Mouse (Mus musculus) embryonic facial prominence, embryonic 10.5 days (tissue): ENCODE results near the gene Npff. TPM values are rescaled to one million over a fixed set of nuclear protein-coding genes. Genes with fewer than 3 reads are reported as not detected.

ENCODE experiments used
- DNase-seq: peaks from one replicate; pipeline ENCODE4 v3.0.0-alpha.2; 2017; ENCODE audit warnings: low spot score
- H3K27ac ChIP-seq: fragments of 300-500 bp; sonication (generic); replicated peaks from 2 replicates; pipeline ENCODE4 v1.5.1; 2016; ENCODE audit warnings: mild to moderate bottlenecking
- H3K27me3 ChIP-seq: fragments of 300-500 bp; sonication (generic); replicated peaks from 2 replicates; pipeline ENCODE4 v1.6.1; 2016; ENCODE audit warnings: low read depth, mild to moderate bottlenecking; ENCODE audit not compliant: poor library complexity, severe bottlenecking
- H3K36me3 ChIP-seq: fragments of 300-500 bp; sonication (generic); replicated peaks from 2 replicates; pipeline ENCODE4 v1.6.1; 2016; ENCODE audit warnings: mild to moderate bottlenecking, moderate library complexity
- H3K4me1 ChIP-seq: fragments of 300-500 bp; sonication (generic); 2 replicates; pipeline ENCODE4 v1.6.1; 2016
- H3K4me3 ChIP-seq: fragments of 300-500 bp; sonication (generic); 2 replicates; pipeline ENCODE4 v1.5.1; 2016; ENCODE audit warnings: mild to moderate bottlenecking, moderate library complexity
- H3K9me3 ChIP-seq: fragments of 300-500 bp; sonication (generic); 2 replicates; pipeline ENCODE4 v1.6.1; 2016; ENCODE audit warnings: mild to moderate bottlenecking
- WGBS: fragments of 180-500 bp; shearing (Covaris S2); methylation state at CpG from one replicate; pipeline ENCODE4 v1.1.7; 2016; 5-methylcytosine and 5-hydroxymethylcytosine counted together
- polyA plus RNA-seq: library from polyadenylated mRNA; unstranded; fragments of >200 nt; fragmentation: Nextera tagmentation; extraction: Ambion mirVana; gene quantifications from 2 replicates; pipeline ENCODE4 v1.2.1, GENCODE M21; 2016

Npff gene
- polyA plus RNA-seq, 1 experiment from 2014 or later, result 2.8 TPM

- Histone ChIP-seq H3K9me3 (no peaks in the 10 kb centered on the region), H3K4me3 (no peak overlapping the region), H3K4me1 (no peaks in the 10 kb centered on the region), H3K36me3 (peaks cover 99% of the 10 kb centered on the region), H3K27ac (no peak overlapping the region), H3K27me3 (no peaks in the 10 kb centered on the region)
- WGBS, result 92% methylated on average over 6 of the region's 6 CpGs
- DNase-seq, result no peak
These were observed 24.9 kb downstream of the Npff start for GRCm38 (mm10) chr15:102499851-102500250.

- Histone ChIP-seq H3K4me3 (no peak overlapping the region), H3K4me1 (no peaks in the 10 kb centered on the region), H3K27me3 (no peaks in the 10 kb centered on the region), H3K27ac (no peak overlapping the region), H3K36me3 (peaks cover 99% of the 10 kb centered on the region), H3K9me3 (no peaks in the 10 kb centered on the region)
- WGBS, result 82% methylated on average over 3 of the region's 3 CpGs
- no peak for DNase-seq
These were observed 25.4 kb downstream of the Npff start for GRCm38 (mm10) chr15:102499370-102499769.

- 92% methylated on average over 3 of the region's 3 CpGs for WGBS
- Histone ChIP-seq H3K27ac (no peak overlapping the region), H3K4me3 (no peak overlapping the region), H3K36me3 (peaks cover 99% of the 10 kb centered on the region), H3K4me1 (no peaks in the 10 kb centered on the region), H3K9me3 (no peaks in the 10 kb centered on the region), H3K27me3 (no peaks in the 10 kb centered on the region)
- DNase-seq, result no peak
These were observed 26.4 kb downstream of the Npff start for GRCm38 (mm10) chr15:102498322-102498721.

- H3K9me3 ChIP-seq, result no peaks in the 10 kb centered on the region
- H3K4me1 ChIP-seq, result no peaks in the 10 kb centered on the region
- no peaks in the 10 kb centered on the region for H3K27me3 ChIP-seq
- H3K36me3 ChIP-seq, result peaks cover 100% of the 10 kb centered on the region
- no peak for DNase-seq
- no peak overlapping the region for H3K4me3 ChIP-seq
- no peak overlapping the region for H3K27ac ChIP-seq
- WGBS, result 86% methylated on average over 1 of the region's 1 CpGs
These were observed 37.1 kb downstream of the Npff start for GRCm38 (mm10) chr15:102487664-102488063.

GRCm38 (mm10) chr15:102485853-102486252, 38.9 kb downstream of the Npff start:
- H3K9me3 ChIP-seq, result no peaks in the 10 kb centered on the region
- H3K27ac ChIP-seq, result no peak overlapping the region
- WGBS, result 94% methylated on average over 12 of the region's 12 CpGs
- peaks cover 99% of the 10 kb centered on the region for H3K36me3 ChIP-seq
- H3K27me3 ChIP-seq, result no peaks in the 10 kb centered on the region
- no peak for DNase-seq
- H3K4me3 ChIP-seq, result no peak overlapping the region
- no peaks in the 10 kb centered on the region for H3K4me1 ChIP-seq

GRCm38 (mm10) chr15:102483136-102483535, 41.6 kb downstream of the Npff start:
- Histone ChIP-seq H3K4me1 (no peaks in the 10 kb centered on the region), H3K27ac (no peak overlapping the region), H3K36me3 (peaks cover 99% of the 10 kb centered on the region), H3K27me3 (no peaks in the 10 kb centered on the region), H3K4me3 (no peak overlapping the region), H3K9me3 (no peaks in the 10 kb centered on the region)
- 92% methylated on average over 3 of the region's 3 CpGs for WGBS
- no peak for DNase-seq

GRCm38 (mm10) chr15:102474520-102474919, 50.2 kb downstream of the Npff start:
- no peak overlapping the region for H3K4me3 ChIP-seq
- no peak for DNase-seq
- peaks cover 17% of the 10 kb centered on the region for H3K4me1 ChIP-seq
- WGBS, result 95% methylated on average over 2 of the region's 2 CpGs
- no peak overlapping the region for H3K27ac ChIP-seq
- H3K9me3 ChIP-seq, result no peaks in the 10 kb centered on the region
- H3K36me3 ChIP-seq, result peaks cover 68% of the 10 kb centered on the region
- no peaks in the 10 kb centered on the region for H3K27me3 ChIP-seq

Other genes with a start within 250 kb of the Npff start
- gene Mfsd5, start 245.5 kb downstream of the Npff start, polyA plus RNA-seq, result 63.2 and 66.4 TPM in 2 replicates
- gene Espl1, start 228.7 kb downstream of the Npff start, polyA plus RNA-seq, result 55.4 and 57.6 TPM in 2 replicates
- 353 and 356 TPM in 2 replicates for gene Pfdn5, start 198.8 kb downstream of the Npff start, polyA plus RNA-seq
- gene Myg1, start 193.2 kb downstream of the Npff start, polyA plus RNA-seq, result 123 and 126 TPM in 2 replicates
- 135 and 137 TPM in 2 replicates for gene Aaas, start 174.2 kb downstream of the Npff start, polyA plus RNA-seq
- gene Sp7, start 157.8 kb downstream of the Npff start, polyA plus RNA-seq, result 1.4 and 1.7 TPM in 2 replicates
- gene Sp1, start 118.8 kb downstream of the Npff start, polyA plus RNA-seq, result 9.9 and 10.6 TPM in 2 replicates
- gene Amhr2, start 79.6 kb downstream of the Npff start, polyA plus RNA-seq, result 0.09 and 0.20 TPM in 2 replicates
- gene Prr13, start 65.9 kb downstream of the Npff start, polyA plus RNA-seq, result 73.1 and 77.4 TPM in 2 replicates
- gene Pcbp2, start 54.4 kb downstream of the Npff start, polyA plus RNA-seq, result 206 and 217 TPM in 2 replicates
- 7.6 TPM in 1 of 2 replicates, not detected in the other for gene Gm10337, start 21.2 kb downstream of the Npff start, polyA plus RNA-seq
- gene Map3k12, start 7.9 kb downstream of the Npff start, polyA plus RNA-seq, result 29.1 and 32.3 TPM in 2 replicates
- 140 and 143 TPM in 2 replicates for gene Tarbp2, start 6.8 kb downstream of the Npff start, polyA plus RNA-seq
- not detected in 2 replicates for gene Gm28047, start 100.1 kb upstream of the Npff start, polyA plus RNA-seq
- gene Atf7, start 100.5 kb upstream of the Npff start, polyA plus RNA-seq, result 22.2 and 25.1 TPM in 2 replicates
- 52.8 and 56.9 TPM in 2 replicates for gene Atp5g2, start 147.4 kb upstream of the Npff start, polyA plus RNA-seq
- gene Calcoco1, start 197.2 kb upstream of the Npff start, polyA plus RNA-seq, result 33.9 and 36.4 TPM in 2 replicates